Mouse (Mus musculus) ZHBTc4 (cell line): ENCODE measurements at regions not wholly inside any gene's neighbourhood (a gene's known extent, or its start where the extent isn't known, plus 50 kb on each side); places are given as distances from the start of the nearest gene placed in this dataset.

ENCODE experiments used
- DNase-seq: peaks from one replicate; pipeline ENCODE4 v3.0.0-alpha.2; 2011; ENCODE audit warnings: low read depth, low spot score

GRCm38 (mm10) chr13:72505954-72506353 is 122.7 kb upstream of the Irx2 start:
- DNase-seq: no peak

GRCm38 (mm10) chr13:72538633-72539032 is 90.0 kb upstream of the Irx2 start:
- DNase-seq: no peak

DNA sequence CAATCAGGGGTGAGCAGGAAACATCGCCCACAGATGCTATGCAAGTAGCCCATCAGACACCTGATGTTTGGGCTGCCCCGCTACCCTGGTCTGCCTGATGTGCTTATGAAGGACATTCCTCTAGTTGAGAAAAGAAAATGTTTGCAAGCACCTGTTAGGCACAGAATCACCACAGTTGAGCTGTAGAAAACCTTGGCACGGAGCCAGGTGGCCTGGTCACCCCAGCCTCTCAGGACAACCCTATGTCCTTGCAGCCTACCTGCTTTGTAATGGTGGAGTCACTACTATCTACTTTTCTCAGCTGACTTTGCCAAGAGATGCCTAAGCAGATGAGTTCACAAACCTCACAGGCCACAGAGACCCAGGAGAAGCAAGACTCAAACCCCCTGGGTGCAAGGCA is 86.9 kb upstream of the Irx2 start:
- DNase-seq: no peak

DNA sequence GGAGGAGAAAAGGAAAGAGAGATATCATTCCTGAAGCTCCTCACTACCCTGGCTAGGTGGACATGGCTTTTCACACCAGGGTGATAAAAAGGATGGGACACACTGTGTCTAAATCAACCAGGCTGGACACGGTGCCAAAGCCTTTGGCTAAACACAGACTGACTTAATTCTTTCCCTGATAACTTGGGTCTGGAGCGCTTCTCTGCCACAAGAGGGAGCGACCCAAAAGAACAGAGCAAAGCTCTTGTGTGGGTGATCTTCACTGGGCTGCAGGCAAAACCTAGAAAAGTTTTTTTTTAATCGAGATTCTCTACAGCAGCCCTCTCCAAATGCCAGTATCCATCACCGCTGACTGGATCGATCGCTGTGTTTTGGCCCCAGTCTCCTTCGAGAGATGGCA is 70.7 kb upstream of the Irx2 start:
- DNase-seq: no peak

GRCm38 (mm10) chr13:72571871-72572270 is 56.7 kb upstream of the Irx2 start:
- no peak for DNase-seq

DNA sequence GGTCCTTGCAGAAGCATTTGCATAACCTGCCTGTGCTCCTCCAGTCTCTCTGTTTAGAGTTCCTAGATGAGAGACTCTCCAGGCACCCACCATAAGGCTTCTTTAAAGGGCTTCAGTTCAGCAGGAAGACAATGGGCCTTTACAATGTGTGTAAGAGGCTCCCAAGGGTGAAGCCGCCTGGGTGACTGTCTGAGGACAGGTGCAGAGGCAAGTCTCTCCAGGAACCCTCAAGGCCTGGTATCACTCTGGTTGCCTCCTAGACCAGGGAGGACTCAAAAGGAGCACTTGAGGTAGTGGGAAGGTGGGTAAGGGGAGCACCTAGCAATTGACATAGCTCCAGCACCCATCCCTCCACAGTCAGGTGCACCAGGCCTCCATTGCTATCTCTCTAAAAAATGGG is 55.8 kb upstream of the Irx2 start:
- peak; percentile 32 for DNase-seq

DNA sequence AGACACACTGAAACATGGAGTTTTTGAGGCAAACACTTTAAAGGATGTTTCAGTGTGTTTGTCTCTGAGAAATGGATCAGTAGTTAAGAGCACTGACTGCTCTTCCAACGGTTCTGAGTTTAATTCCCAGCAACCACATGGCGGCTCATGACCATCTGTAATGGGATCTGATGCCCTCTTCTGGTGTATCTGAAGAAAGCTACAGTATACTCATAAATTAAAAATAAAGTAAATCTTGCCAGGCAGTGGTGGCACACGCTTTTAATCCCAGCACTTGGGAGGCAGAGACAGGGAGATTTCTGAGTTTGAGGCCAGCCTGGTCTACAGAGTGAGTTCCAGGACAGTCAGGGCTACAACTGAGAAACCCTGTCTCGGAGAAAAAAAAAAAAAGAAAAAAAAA is 54.5 kb upstream of the Irx2 start:
- peak; percentile 14 for DNase-seq

- DNase-seq: no peak
Measured at GRCm38 (mm10) chr13:72576485-72576884, 52.1 kb upstream of the Irx2 start.

- no peak for DNase-seq
Measured at GRCm38 (mm10) chr13:72578416-72578815, 50.2 kb upstream of the Irx2 start.
